ENCODE assay signal across 27 mouse cellular contexts in the genomic region with DNA sequence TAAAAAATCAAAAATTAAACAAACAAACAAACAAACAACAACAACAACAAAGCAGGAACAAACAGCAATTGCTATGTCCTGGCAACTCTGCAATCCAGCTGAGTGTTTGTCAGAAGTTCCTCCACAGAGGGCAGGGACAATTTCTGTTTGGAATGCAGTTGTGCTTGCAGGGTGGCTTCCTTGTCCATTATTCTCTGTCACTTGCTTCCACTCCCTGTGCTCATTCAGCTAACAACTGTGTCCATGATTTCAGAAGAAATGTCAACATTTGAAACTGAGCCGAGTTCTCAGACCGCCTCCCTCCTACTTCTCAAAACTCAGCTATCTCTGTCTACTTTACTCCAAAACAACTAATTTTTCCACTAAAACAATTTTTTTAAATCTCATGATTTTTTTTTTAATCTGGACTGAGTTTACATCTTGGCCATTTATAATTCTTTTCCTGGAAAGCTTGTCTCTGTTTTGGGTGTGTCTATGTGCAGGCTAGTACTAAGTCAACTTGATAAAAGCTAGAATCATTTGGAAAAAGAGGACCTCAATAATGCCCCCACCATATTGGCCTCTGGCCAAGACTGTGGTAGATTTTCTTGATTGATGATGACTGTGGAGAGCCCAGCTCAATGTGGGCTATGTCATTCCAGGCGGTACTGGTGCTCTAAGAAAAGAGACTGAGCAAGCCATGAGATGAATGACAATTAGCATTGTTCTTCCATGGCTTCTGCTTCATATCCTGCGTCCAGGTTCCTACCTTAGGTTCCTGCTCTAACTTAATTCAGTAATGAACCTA.
DNase-seq lines count a peak whose midpoint lies in the region; ATAC-seq and TF ChIP-seq lines count a peak whose summit lies in the region.
"Had no signal": no experiment of that assay in that cellular context is flagged by ENCODE, and none has a peak within 500 bp of the region (broad histone marks: within the 10 kb centered on the region; RNA-seq: fewer than 3 reads in every experiment).

No protein-coding gene starts in this region.

- H3K4me1 ChIP-seq in embryonic facial prominence, embryonic 14.5 days (ENCODE audit: control insufficient read depth, insufficient read depth, low read length), result no peaks in the 10 kb centered on the region
- no peaks in the 10 kb centered on the region for H3K4me1 ChIP-seq in embryonic facial prominence, embryonic 10.5 days
- no peaks in the 10 kb centered on the region for H3K4me1 ChIP-seq in lung, embryonic 14.5 days (ENCODE audit: insufficient read depth)
- H3K4me1 ChIP-seq in forebrain, embryonic 14.5 days (ENCODE audit: control insufficient read depth, insufficient read depth, low read length), result no peaks in the 10 kb centered on the region
- H3K4me1 ChIP-seq: forebrain, embryonic 13.5 days; hindbrain, embryonic 15.5 days; neural tube, embryonic 15.5 days had no signal

- no peak overlapping the region for H3K4me2 ChIP-seq in embryonic facial prominence, embryonic 14.5 days (ENCODE audit: low read depth, low read length)
- H3K4me2 ChIP-seq in lung, embryonic 14.5 days, result no peak overlapping the region
- no peak overlapping the region for H3K4me2 ChIP-seq in forebrain, embryonic 14.5 days (ENCODE audit: low read length)
- H3K4me2 ChIP-seq: forebrain, embryonic 13.5 days; heart, embryonic 11.5 days; hindbrain, embryonic 15.5 days; lung, embryonic 15.5 days; neural tube, embryonic 15.5 days had no signal

- no peaks in the 10 kb centered on the region for H3K9me3 ChIP-seq in embryonic facial prominence, embryonic 14.5 days (ENCODE audit: control insufficient read depth, low read length)
- no peaks in the 10 kb centered on the region for H3K9me3 ChIP-seq in embryonic facial prominence, embryonic 10.5 days
- H3K9me3 ChIP-seq in lung, embryonic 14.5 days (ENCODE audit: low read depth, low read length), result no peaks in the 10 kb centered on the region
- no peaks in the 10 kb centered on the region for H3K9me3 ChIP-seq in forebrain, embryonic 14.5 days (replicated peaks; ENCODE audit: control insufficient read depth, low read length)
- H3K9me3 ChIP-seq: forebrain, embryonic 13.5 days; hindbrain, embryonic 15.5 days; lung, embryonic 15.5 days; neural tube, embryonic 15.5 days had no signal

- H3K9ac ChIP-seq in embryonic facial prominence, embryonic 14.5 days (ENCODE audit: low read depth, low read length), result no peak overlapping the region
- H3K9ac ChIP-seq in lung, embryonic 14.5 days, result no peak overlapping the region
- no peak overlapping the region for H3K9ac ChIP-seq in forebrain, embryonic 14.5 days (ENCODE audit: low read length)
- H3K9ac ChIP-seq: forebrain, embryonic 13.5 days; hindbrain, embryonic 15.5 days; liver, embryonic 14.5 days; lung, embryonic 15.5 days; neural tube, embryonic 15.5 days had no signal

- no peak for ATAC-seq in embryonic facial prominence, embryonic 14.5 days (ENCODE audit: low read depth)
- no peak; the same call in 1 of the 2 replicates for ATAC-seq in lung, embryonic 14.5 days (ENCODE audit: insufficient read depth)
- ATAC-seq in forebrain, embryonic 14.5 days, result no peak
- ATAC-seq: forebrain, embryonic 13.5 days had no signal

- H3K27ac ChIP-seq in embryonic facial prominence, embryonic 14.5 days (replicated peaks; ENCODE audit: low read depth, low read length), result no peak overlapping the region
- H3K27ac ChIP-seq in embryonic facial prominence, embryonic 10.5 days (replicated peaks), result no peak overlapping the region
- no peak overlapping the region for H3K27ac ChIP-seq in lung, embryonic 14.5 days (ENCODE audit: low read depth)
- H3K27ac ChIP-seq in forebrain, embryonic 14.5 days (ENCODE audit: low read depth, low read length), result no peak overlapping the region
- H3K27ac ChIP-seq: forebrain, embryonic 13.5 days; hindbrain, embryonic 15.5 days; liver, embryonic 14.5 days; lung, embryonic 15.5 days; macrophage; neural tube, embryonic 15.5 days had no signal

- no peaks in the 10 kb centered on the region for H3K27me3 ChIP-seq in embryonic facial prominence, embryonic 14.5 days (replicated peaks; ENCODE audit: control insufficient read depth, insufficient read depth, low read length)
- no peaks in the 10 kb centered on the region for H3K27me3 ChIP-seq in embryonic facial prominence, embryonic 10.5 days (replicated peaks; ENCODE audit: low read depth, poor library complexity, severe bottlenecking)
- no peaks in the 10 kb centered on the region for H3K27me3 ChIP-seq in lung, embryonic 14.5 days (ENCODE audit: insufficient read depth, low read length)
- no peaks in the 10 kb centered on the region for H3K27me3 ChIP-seq in forebrain, embryonic 14.5 days (replicated peaks; ENCODE audit: control insufficient read depth, insufficient read depth, low read length)
- H3K27me3 ChIP-seq: forebrain, embryonic 13.5 days; hindbrain, embryonic 15.5 days; lung, embryonic 15.5 days; neural tube, embryonic 15.5 days had no signal

- TF ChIP-seq CTCF in lung, embryonic 14.5 days (IDR thresholded peaks at IDR 0.05; ENCODE audit: low read depth), result no peak

- no peak overlapping the region for H3K4me3 ChIP-seq in embryonic facial prominence, embryonic 14.5 days (ENCODE audit: low read depth, low read length)
- H3K4me3 ChIP-seq in embryonic facial prominence, embryonic 10.5 days, result no peak overlapping the region
- no peak overlapping the region for H3K4me3 ChIP-seq in lung, embryonic 14.5 days (ENCODE audit: low read depth, low read length)
- H3K4me3 ChIP-seq in forebrain, embryonic 14.5 days (ENCODE audit: low read depth, low read length), result no peak overlapping the region
- H3K4me3 ChIP-seq: forebrain, embryonic 13.5 days; hindbrain, embryonic 15.5 days; lung, embryonic 15.5 days; neural tube, embryonic 15.5 days had no signal

- DNase-seq in embryonic facial prominence, embryonic 14.5 days (ENCODE audit: low spot score), result peak; percentile 27
- DNase-seq in embryonic facial prominence, embryonic 10.5 days (ENCODE audit: low spot score), result no peak
- peak; percentile 58 for DNase-seq in lung, embryonic 14.5 days
- DNase-seq in lung, postnatal 36 days, result no peak
- peak; percentile 8 for DNase-seq in mesoderm, embryonic 11.5 days (ENCODE audit: low read depth, low spot score)
- DNase-seq in thymus, postnatal 25 days, result no peak
- no peak for DNase-seq in forebrain, embryonic 14.5 days (ENCODE audit: low spot score)
- DNase-seq: adrenal gland, postnatal 25 days; cerebellum, adult 11-12 months; cerebellum, adult 9-11 months; gastrocnemius, postnatal 36 days; heart, adult 18-20 months; heart, postnatal 36 days; kidney, adult 2 months; kidney, postnatal 14 days; layer of hippocampus, adult 9-11 months; liver; midbrain, embryonic 14.5 days; retina, postnatal 1 day; right cerebral cortex, postnatal 14 days had no signal

- H3K36me3 ChIP-seq in embryonic facial prominence, embryonic 14.5 days (ENCODE audit: control insufficient read depth, insufficient read depth, low read length), result no peaks in the 10 kb centered on the region
- H3K36me3 ChIP-seq in embryonic facial prominence, embryonic 10.5 days (replicated peaks), result no peaks in the 10 kb centered on the region
- no peaks in the 10 kb centered on the region for H3K36me3 ChIP-seq in lung, embryonic 14.5 days (ENCODE audit: insufficient read depth)
- H3K36me3 ChIP-seq in forebrain, embryonic 14.5 days (ENCODE audit: control insufficient read depth, insufficient read depth, low read length), result no peaks in the 10 kb centered on the region
- H3K36me3 ChIP-seq: hindbrain, embryonic 15.5 days; lung, embryonic 15.5 days; neural tube, embryonic 15.5 days had no signal

- 62% methylated on average over 4 of the region's 4 CpGs for WGBS in embryonic facial prominence, embryonic 14.5 days
- 84% methylated on average over 4 of the region's 4 CpGs for WGBS in embryonic facial prominence, embryonic 10.5 days
- 37% methylated on average over 4 of the region's 4 CpGs for WGBS in lung, embryonic 14.5 days
- WGBS in forebrain, embryonic 14.5 days, result 79% methylated on average over 4 of the region's 4 CpGs

Comparison
In these comparisons a context has a peak if more than half of its experiments do, and no peak if none do; other contexts are left out.
1. DNase-seq: peak in embryonic facial prominence, embryonic 14.5 days (single experiment), lung, embryonic 14.5 days (single experiment) and mesoderm, embryonic 11.5 days (single experiment); none in embryonic facial prominence, embryonic 10.5 days (single experiment), lung, postnatal 36 days (single experiment), thymus, postnatal 25 days (single experiment) and forebrain, embryonic 14.5 days (single experiment).